Mouse (Mus musculus) heart, embryonic 13.5 days (tissue): Measurements from ENCODE around the gene Dnaaf2. TPM values are rescaled to one million over a fixed set of nuclear protein-coding genes. Genes with fewer than 3 reads are reported as not detected.

Experiments
- microRNA-seq: library from miRNA; unstranded; fragments of <30 nt; microRNA quantifications from one replicate; pipeline ENCODE4, GENCODE M21; 2016
- polyA plus RNA-seq: library from polyadenylated mRNA; unstranded; fragments of >200 nt; fragmentation: Nextera tagmentation; extraction: Ambion mirVana; gene quantifications from 2 replicates; pipeline ENCODE4 v1.2.1, GENCODE M21; 2015

The Dnaaf2 gene
- polyA plus RNA-seq, 1 experiment from 2014 or later: 6.8 TPM

Small RNA genes lying within 50 kb of the gene (microRNA-seq; reads per million reads assigned to microRNA genes)
- gene Gm47287 (not detected), gene Gm47295 (1.2 reads per million)

Other genes starting within 250 kb of the Dnaaf2 start
- 1,386 and 1,427 TPM in 2 replicates for gene Rps29, start 39.2 kb downstream of the Dnaaf2 start, polyA plus RNA-seq
- gene Lrr1, start 29.6 kb downstream of the Dnaaf2 start, polyA plus RNA-seq: 12.8 and 18.0 TPM in 2 replicates
- gene Rpl36al, start 14.3 kb downstream of the Dnaaf2 start, polyA plus RNA-seq: 471 and 531 TPM in 2 replicates
- gene Mgat2, start 14.3 kb downstream of the Dnaaf2 start, polyA plus RNA-seq: 36.5 and 36.8 TPM in 2 replicates
- gene Gm49383, start 1.3 kb downstream of the Dnaaf2 start, polyA plus RNA-seq: 19.0 and 20.5 TPM in 2 replicates
- 14.2 and 20.8 TPM in 2 replicates for gene Gm49384, start 5.8 kb upstream of the Dnaaf2 start, polyA plus RNA-seq
- 14.6 and 18.5 TPM in 2 replicates for gene Pole2, start 29.8 kb upstream of the Dnaaf2 start, polyA plus RNA-seq
- 8.6 and 9.8 TPM in 2 replicates for gene Klhdc1, start 42.7 kb upstream of the Dnaaf2 start, polyA plus RNA-seq
- gene Klhdc2, start 98.3 kb upstream of the Dnaaf2 start, polyA plus RNA-seq: 118 and 123 TPM in 2 replicates
- gene Nemf, start 158.7 kb upstream of the Dnaaf2 start, polyA plus RNA-seq: 56.4 and 64.7 TPM in 2 replicates
- gene Arf6, start 173.7 kb upstream of the Dnaaf2 start, polyA plus RNA-seq: 31.5 and 31.9 TPM in 2 replicates
- gene Gm9887, start 174.0 kb upstream of the Dnaaf2 start, polyA plus RNA-seq: 0.88 and 0.94 TPM in 2 replicates